Mouse (Mus musculus): ENCODE measurements around the gene Rnls. TPM values are rescaled to one million over a fixed set of nuclear protein-coding genes. Genes with fewer than 3 reads are reported as not detected.
A peak's percentile ranks its signal among the peaks of the same experiment; 100 is the strongest.
"Not testable (repeated sequence)": the region's sequence is repeated elsewhere in the genome, so short reads cannot be mapped to it uniquely, and the experiment has no call there.

Rnls gene
- polyA plus RNA-seq (2012; rRNA removed): 128 and 133 TPM in 2 replicates

DNA sequence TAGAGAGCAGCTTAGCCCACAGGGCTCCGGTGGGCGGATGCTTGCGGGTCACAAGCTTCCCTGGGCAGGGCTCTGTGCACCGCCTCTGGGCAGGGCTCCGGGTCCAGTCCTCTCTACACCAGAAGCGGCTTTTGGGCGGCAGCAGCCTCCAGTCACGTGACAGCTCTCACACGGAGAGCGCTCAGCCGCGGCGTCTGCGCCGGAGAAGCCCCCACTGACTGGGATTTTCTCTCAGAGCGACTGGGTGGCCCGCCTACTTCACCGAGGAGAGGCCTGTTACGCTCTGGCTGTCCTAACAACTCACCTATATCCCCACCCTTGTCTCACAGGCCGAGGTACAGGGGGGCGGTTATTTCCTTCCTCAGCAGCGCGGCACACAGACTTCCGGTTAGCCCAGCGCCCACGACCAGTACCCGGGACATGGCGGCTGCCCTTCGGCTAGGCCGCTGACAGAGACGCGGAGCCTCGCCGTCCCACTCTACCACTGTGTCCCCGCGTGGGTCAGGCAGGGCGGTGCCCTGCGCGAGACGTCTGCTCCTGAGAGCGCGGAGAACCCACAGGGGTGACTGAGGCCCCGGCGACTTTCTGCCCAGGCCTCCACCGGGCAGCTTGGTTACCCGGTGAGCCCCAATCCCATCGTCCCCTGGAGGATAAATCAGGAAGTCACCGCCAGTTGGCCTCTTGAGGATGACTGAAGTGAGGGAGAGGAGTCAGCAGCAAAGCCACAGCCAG is at the start of gene Rnls:
Gene Rnls (minus strand): TSS at position 645 of the 732 bp plus-strand sequence.
- H3K27me3 ChIP-seq (ENCODE audit: control insufficient read depth, insufficient read depth, low read length): no peaks in the 10 kb centered on the region
- peak within 1 kb of the TSS; percentile 88 for H3K27ac ChIP-seq (ENCODE audit: control insufficient read depth, insufficient read depth, low read depth, low read length)
- no peaks in the 10 kb centered on the region; the same call in 1 of the 2 replicates for H3K36me3 ChIP-seq (ENCODE audit: control insufficient read depth, insufficient read depth, low read length)
- H3K4me3 ChIP-seq (ENCODE audit: control insufficient read depth, low read depth, low read length): peak within 1 kb of the TSS; percentile 90
- peak; percentile 70 for TF ChIP-seq POLR2A (IDR thresholded peaks at IDR 0.05; ENCODE audit: control insufficient read depth, low read depth, low read length)
- TF ChIP-seq CTCF (IDR thresholded peaks at IDR 0.05; ENCODE audit: control insufficient read depth, insufficient read depth, insufficient replicate concordance, low read depth, low read length): no peak
- H3K4me1 ChIP-seq (ENCODE audit: control insufficient read depth, insufficient read depth, low read length): no peaks in the 10 kb centered on the region

DNA sequence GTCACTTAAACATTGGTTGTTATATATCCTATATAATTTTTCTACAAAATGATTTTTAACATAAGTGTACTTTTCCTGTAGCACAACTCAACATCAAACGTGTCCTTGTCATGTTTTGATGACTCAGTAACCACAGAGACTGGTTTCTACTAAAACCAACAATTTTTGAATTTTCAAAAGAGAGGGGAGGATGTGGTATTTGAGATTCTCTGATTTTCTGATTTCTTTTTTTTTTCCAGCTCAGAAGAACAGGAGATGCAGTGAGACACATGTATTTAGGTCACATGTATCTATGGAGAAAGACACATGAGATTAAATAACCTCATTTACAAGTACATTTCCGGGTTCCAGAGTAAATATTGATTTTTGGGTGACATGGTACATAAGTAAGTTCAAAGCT is 37.4 kb upstream of the Rnls start:
- Histone ChIP-seq H3K36me3 (ENCODE audit: control insufficient read depth, insufficient read depth, low read length) (no peaks in the 10 kb centered on the region), H3K4me3 (ENCODE audit: control insufficient read depth, low read depth, low read length) (no peak overlapping the region), H3K27ac (ENCODE audit: control insufficient read depth, insufficient read depth, low read depth, low read length) (no peak overlapping the region), H3K27me3 (ENCODE audit: control insufficient read depth, insufficient read depth, low read length) (no peaks in the 10 kb centered on the region), H3K4me1 (ENCODE audit: control insufficient read depth, insufficient read depth, low read length) (no peaks in the 10 kb centered on the region)
- TF ChIP-seq POLR2A (IDR thresholded peaks at IDR 0.05; ENCODE audit: control insufficient read depth, low read depth, low read length) (no peak), CTCF (IDR thresholded peaks at IDR 0.05; ENCODE audit: control insufficient read depth, insufficient read depth, insufficient replicate concordance, low read depth, low read length) (no peak)

DNA sequence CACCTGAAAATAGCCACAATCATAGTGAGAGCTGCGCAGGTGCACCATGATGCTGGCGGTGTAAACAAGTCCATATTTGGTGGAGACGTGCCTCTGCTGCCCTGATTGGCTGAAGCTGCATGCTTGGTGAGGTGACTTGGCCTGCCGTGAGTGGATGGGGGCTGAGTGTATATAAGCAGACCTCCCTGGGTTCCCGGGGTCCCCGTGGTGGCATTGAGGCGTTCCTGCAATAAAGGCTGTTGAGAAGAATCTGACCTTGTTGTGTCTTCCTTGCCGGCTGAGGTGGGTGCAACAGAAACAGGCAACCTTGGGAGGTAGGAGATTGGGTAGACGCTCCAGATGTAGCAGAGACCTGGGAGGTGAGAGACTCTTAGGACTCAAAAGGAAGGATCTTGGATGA is 27.3 kb upstream of the Rnls start:
- not testable (repeated sequence) for H3K27ac ChIP-seq (ENCODE audit: control insufficient read depth, insufficient read depth, low read depth, low read length); H3K4me1 ChIP-seq (ENCODE audit: control insufficient read depth, insufficient read depth, low read length); H3K27me3 ChIP-seq (ENCODE audit: control insufficient read depth, insufficient read depth, low read length); H3K36me3 ChIP-seq (ENCODE audit: control insufficient read depth, insufficient read depth, low read length); H3K4me3 ChIP-seq (ENCODE audit: control insufficient read depth, low read depth, low read length)

DNA sequence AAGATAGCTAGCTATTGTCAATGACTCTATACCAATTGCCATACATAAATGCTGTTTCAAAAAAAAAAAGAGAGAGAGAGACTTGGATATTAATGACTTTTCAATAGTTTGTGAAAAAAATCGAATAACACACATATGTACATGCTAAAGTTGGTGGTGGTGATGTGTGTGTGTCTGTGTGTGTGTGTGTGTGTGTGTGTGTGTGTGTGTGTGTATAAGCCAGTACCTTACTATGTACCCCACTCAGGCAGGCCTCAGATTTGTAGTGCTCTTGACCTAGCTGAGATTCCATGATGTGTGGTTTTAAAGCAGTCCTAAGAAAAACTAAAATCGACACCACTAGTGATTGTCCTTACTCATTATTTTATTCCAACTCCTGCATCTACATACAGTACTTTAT is 11.3 kb downstream of the Rnls start:
- Histone ChIP-seq H3K4me3 (ENCODE audit: control insufficient read depth, low read depth, low read length) (no peak overlapping the region), H3K27ac (ENCODE audit: control insufficient read depth, insufficient read depth, low read depth, low read length) (no peak overlapping the region), H3K27me3 (ENCODE audit: control insufficient read depth, insufficient read depth, low read length) (no peaks in the 10 kb centered on the region), H3K4me1 (ENCODE audit: control insufficient read depth, insufficient read depth, low read length) (no peaks in the 10 kb centered on the region), H3K36me3 (ENCODE audit: control insufficient read depth, insufficient read depth, low read length) (0 out of 2 replicates have a peak, but pooled peaks cover 2% of the 10 kb centered on the region)
- TF ChIP-seq CTCF (IDR thresholded peaks at IDR 0.05; ENCODE audit: control insufficient read depth, insufficient read depth, insufficient replicate concordance, low read depth, low read length): no peak
- no peak for TF ChIP-seq POLR2A (IDR thresholded peaks at IDR 0.05; ENCODE audit: control insufficient read depth, low read depth, low read length)

DNA sequence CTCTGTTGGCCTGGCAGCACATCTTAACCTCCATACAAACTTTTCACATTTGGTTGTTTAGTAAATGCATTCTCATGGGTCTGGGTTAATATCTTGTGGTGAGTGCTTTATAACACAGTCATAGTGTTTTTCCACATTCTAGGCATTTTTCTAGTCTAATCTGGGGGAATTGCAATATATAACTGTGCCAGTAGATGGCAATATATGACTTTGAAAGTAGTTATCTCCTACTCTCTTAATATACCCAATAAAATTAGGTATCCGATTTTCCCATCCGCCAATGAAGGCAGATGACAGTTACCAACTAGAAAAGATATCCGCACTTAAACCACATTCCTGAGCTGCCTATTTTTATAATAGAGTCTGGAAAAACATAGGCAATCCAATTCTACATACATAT is 11.7 kb downstream of the Rnls start:
- TF ChIP-seq POLR2A (IDR thresholded peaks at IDR 0.05; ENCODE audit: control insufficient read depth, low read depth, low read length) (no peak), CTCF (IDR thresholded peaks at IDR 0.05; ENCODE audit: control insufficient read depth, insufficient read depth, insufficient replicate concordance, low read depth, low read length) (no peak)
- H3K27me3 ChIP-seq (ENCODE audit: control insufficient read depth, insufficient read depth, low read length): no peaks in the 10 kb centered on the region
- no peak overlapping the region for H3K27ac ChIP-seq (ENCODE audit: control insufficient read depth, insufficient read depth, low read depth, low read length)
- H3K36me3 ChIP-seq (ENCODE audit: control insufficient read depth, insufficient read depth, low read length): 0 out of 2 replicates have a peak, but pooled peaks cover 2% of the 10 kb centered on the region
- H3K4me1 ChIP-seq (ENCODE audit: control insufficient read depth, insufficient read depth, low read length): no peaks in the 10 kb centered on the region
- H3K4me3 ChIP-seq (ENCODE audit: control insufficient read depth, low read depth, low read length): no peak overlapping the region

DNA sequence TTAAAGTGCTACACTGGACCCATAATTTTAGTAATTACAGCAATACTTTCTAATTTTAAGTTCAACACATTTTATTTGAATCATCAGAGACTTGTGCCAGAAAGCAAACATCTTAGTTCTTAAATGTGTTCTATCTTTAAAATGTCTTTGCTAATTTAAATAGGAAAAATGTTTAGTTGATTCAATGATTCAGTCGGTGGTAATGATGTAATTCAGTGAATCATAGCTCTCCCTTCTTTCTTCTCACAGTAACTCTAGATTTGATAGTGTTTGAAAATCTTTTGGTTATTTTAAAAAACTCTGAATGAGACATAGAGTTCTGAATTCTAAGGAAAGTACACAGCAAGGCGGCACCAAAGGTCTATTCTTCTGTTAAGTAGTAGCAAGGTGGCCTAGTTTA is 23.3 kb downstream of the Rnls start:
- H3K36me3 ChIP-seq (ENCODE audit: control insufficient read depth, insufficient read depth, low read length): no peaks in the 10 kb centered on the region
- no peak overlapping the region for H3K4me3 ChIP-seq (ENCODE audit: control insufficient read depth, low read depth, low read length)
- H3K4me1 ChIP-seq (ENCODE audit: control insufficient read depth, insufficient read depth, low read length): no peaks in the 10 kb centered on the region
- H3K27me3 ChIP-seq (ENCODE audit: control insufficient read depth, insufficient read depth, low read length): no peaks in the 10 kb centered on the region
- no peak for TF ChIP-seq CTCF (IDR thresholded peaks at IDR 0.05; ENCODE audit: control insufficient read depth, insufficient read depth, insufficient replicate concordance, low read depth, low read length)
- no peak for TF ChIP-seq POLR2A (IDR thresholded peaks at IDR 0.05; ENCODE audit: control insufficient read depth, low read depth, low read length)
- H3K27ac ChIP-seq (ENCODE audit: control insufficient read depth, insufficient read depth, low read depth, low read length): no peak overlapping the region

DNA sequence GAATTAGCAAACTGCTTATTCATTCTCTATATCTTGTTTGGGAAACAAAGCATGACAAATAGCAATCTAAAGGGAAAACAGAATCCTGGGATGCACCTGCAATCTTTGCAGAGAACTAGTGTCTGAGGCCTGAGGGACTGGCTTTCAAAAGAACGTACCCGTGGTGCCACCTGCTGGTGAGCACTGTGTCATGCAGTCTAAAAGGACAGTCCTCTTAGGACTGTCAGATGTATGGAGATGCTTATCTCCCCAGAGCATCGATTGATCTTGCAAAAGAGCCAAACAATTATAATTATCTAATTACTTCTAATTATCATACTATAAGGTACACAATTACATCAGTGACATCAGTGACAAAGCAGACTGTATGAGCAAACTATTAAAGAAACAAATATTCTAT is 25.4 kb downstream of the Rnls start:
- H3K27me3 ChIP-seq (ENCODE audit: control insufficient read depth, insufficient read depth, low read length): no peaks in the 10 kb centered on the region
- no peaks in the 10 kb centered on the region for H3K36me3 ChIP-seq (ENCODE audit: control insufficient read depth, insufficient read depth, low read length)
- H3K27ac ChIP-seq (ENCODE audit: control insufficient read depth, insufficient read depth, low read depth, low read length): no peak overlapping the region
- no peaks in the 10 kb centered on the region for H3K4me1 ChIP-seq (ENCODE audit: control insufficient read depth, insufficient read depth, low read length)
- no peak for TF ChIP-seq POLR2A (IDR thresholded peaks at IDR 0.05; ENCODE audit: control insufficient read depth, low read depth, low read length)
- TF ChIP-seq CTCF (IDR thresholded peaks at IDR 0.05; ENCODE audit: control insufficient read depth, insufficient read depth, insufficient replicate concordance, low read depth, low read length): peak; percentile 70; the same call in 1 of the 2 replicates
- H3K4me3 ChIP-seq (ENCODE audit: control insufficient read depth, low read depth, low read length): no peak overlapping the region

All from testis, adult 2 months (tissue).